Comparison of ENCODE assay signal across 9 mouse cellular contexts in genomic region chr17:35920384-35920783, GRCm38 (mm10). TPM values are rescaled to one million over a fixed set of nuclear protein-coding genes. Genes with fewer than 3 reads are reported as not detected.
DNase-seq lines count a peak whose midpoint lies in the region; ATAC-seq and TF ChIP-seq lines count a peak whose summit lies in the region.
"Had no signal": no experiment of that assay in that cellular context is flagged by ENCODE, and none has a peak within 500 bp of the region (broad histone marks: within the 10 kb centered on the region; RNA-seq: fewer than 3 reads in every experiment).

No protein-coding gene starts in this region.

- no peak for ATAC-seq in embryonic facial prominence, embryonic 13.5 days (ENCODE audit: insufficient number of reproducible peaks, insufficient read depth, low FRiP score, low TSS enrichment, low read depth)
- ATAC-seq in hindbrain, postnatal 0 days: no peak

- TF ChIP-seq POLR2A in myocyte (IDR thresholded peaks at IDR 0.05; ENCODE audit: insufficient read length, low read depth): no peak

- peaks cover 24% of the 10 kb centered on the region for H3K4me1 ChIP-seq in embryonic facial prominence, embryonic 13.5 days
- peaks cover 28% of the 10 kb centered on the region for H3K4me1 ChIP-seq in hindbrain, postnatal 0 days (ENCODE audit: insufficient read depth, low read length)

- peaks cover 23% of the 10 kb centered on the region for H3K36me3 ChIP-seq in embryonic facial prominence, embryonic 13.5 days
- H3K36me3 ChIP-seq in hindbrain, postnatal 0 days (ENCODE audit: insufficient read depth, low read length): peaks cover 25% of the 10 kb centered on the region
- H3K36me3 ChIP-seq in myocyte (ENCODE audit: control insufficient read depth, insufficient read depth): peaks cover 30% of the 10 kb centered on the region

- H3K27ac ChIP-seq in layer of hippocampus, adult 2 months: peak overlapping the region; percentile 100
- peak overlapping the region; percentile 97 for H3K27ac ChIP-seq in embryonic facial prominence, embryonic 13.5 days
- peak overlapping the region; percentile 98 for H3K27ac ChIP-seq in hindbrain, postnatal 0 days

- no peak overlapping the region for H3ac ChIP-seq in myocyte (ENCODE audit: control insufficient read depth, insufficient read length)

- no peak for TF ChIP-seq CTCF in layer of hippocampus, adult 2 months (conservative IDR thresholded peaks at IDR 0.05)
- TF ChIP-seq CTCF in hindbrain, postnatal 0 days (IDR thresholded peaks at IDR 0.05; ENCODE audit: low read depth): no peak

- H3K4me3 ChIP-seq in layer of hippocampus, adult 2 months: peak overlapping the region; percentile 89; the same call in 1 of the 2 replicates
- no peak overlapping the region for H3K4me3 ChIP-seq in embryonic facial prominence, embryonic 13.5 days
- H3K4me3 ChIP-seq in hindbrain, postnatal 0 days (ENCODE audit: low read length): no peak overlapping the region
- H3K4me3 ChIP-seq in myocyte: no peak overlapping the region

- H3K9ac ChIP-seq in embryonic facial prominence, embryonic 13.5 days: no peak overlapping the region
- peak overlapping the region; percentile 97; the same call in 1 of the 2 replicates for H3K9ac ChIP-seq in hindbrain, postnatal 0 days (replicated peaks; ENCODE audit: low read length)

- no peaks in the 10 kb centered on the region for H3K9me3 ChIP-seq in embryonic facial prominence, embryonic 13.5 days
- H3K9me3 ChIP-seq in hindbrain, postnatal 0 days (ENCODE audit: low read length): no peaks in the 10 kb centered on the region

- WGBS in embryonic facial prominence, embryonic 13.5 days: 78% methylated on average over 1 of the region's 1 CpGs
- WGBS in hindbrain, postnatal 0 days: 80% methylated on average over 1 of the region's 1 CpGs

- no peaks in the 10 kb centered on the region for H3K27me3 ChIP-seq in embryonic facial prominence, embryonic 13.5 days
- H3K27me3 ChIP-seq in hindbrain, postnatal 0 days (ENCODE audit: insufficient read depth, low read length): no peaks in the 10 kb centered on the region
- H3K27me3 ChIP-seq in myocyte (ENCODE audit: control insufficient read depth, insufficient read depth, insufficient read length): no peaks in the 10 kb centered on the region

- H3K4me2 ChIP-seq in embryonic facial prominence, embryonic 13.5 days: 0 out of 2 replicates have a peak overlapping the region, but pooled peaks have one; percentile 93
- H3K4me2 ChIP-seq in hindbrain, postnatal 0 days (ENCODE audit: low read depth, low read length): peak overlapping the region; percentile 90
- peak overlapping the region; percentile 97 for H3K4me2 ChIP-seq in myocyte (ENCODE audit: low read depth)

- DNase-seq in layer of hippocampus, adult 2 months (ENCODE audit: low spot score in 2 of 2): no peak
- no peak for DNase-seq in layer of hippocampus, adult 8-10 months (ENCODE audit: low spot score in 2 of 2)
- no peak for DNase-seq in hindbrain, postnatal 0 days (ENCODE audit: low spot score)
- DNase-seq in right cerebral cortex, postnatal 10 days (ENCODE audit: low spot score in 2 of 2): no peak
- no peak for DNase-seq in cerebellum, postnatal 4 days (ENCODE audit: low spot score in 2 of 2)
- no peak for DNase-seq in left cerebral cortex, adult 8-10 months (ENCODE audit: low spot score in 2 of 2)
- DNase-seq: layer of hippocampus, adult 9-11 months had no signal

- peaks cover 37% of the 10 kb centered on the region for H3K79me2 ChIP-seq in myocyte (ENCODE audit: control insufficient read depth, insufficient read depth)

TF ChIP-seq in myocyte, 11 proteins besides CTCF, POLR2A, EP300 and RAD21:
- TF ChIP-seq TCF3 (IDR thresholded peaks at IDR 0.05; ENCODE audit: insufficient read length, low read depth): no peak
- TF ChIP-seq POLR2AphosphoS2 (IDR thresholded peaks at IDR 0.05; ENCODE audit: insufficient read length, low read depth): peak; percentile 65

RNA-seq across cellular contexts. Expression of gene Ppp1r10, which starts 4.2 kb away (rescaled TPM):
- 10 to 100 TPM; 83.2 to 83.8 TPM for total RNA-seq in layer of hippocampus, adult 2 months (2021)
- 10 to 100 TPM; 71.6 to 79.8 (median 74.6) TPM for total RNA-seq in layer of hippocampus, adult 8-10 months (2022)
- polyA plus RNA-seq in embryonic facial prominence, embryonic 13.5 days (2015; fragmentation: Nextera tagmentation; extraction: Ambion mirVana): 40.1 and 44.3 TPM in 2 replicates
- total RNA-seq in hindbrain, postnatal 0 days (2014; rRNA removed): 37.5 and 44.0 TPM in 2 replicates
- 20.3 and 22.5 TPM in 2 replicates for polyA plus RNA-seq in hindbrain, postnatal 0 days (2015; fragmentation: Nextera tagmentation; extraction: Ambion mirVana)
- 32.9 TPM for polyA plus RNA-seq in myocyte (2012; fragmentation: generic; extraction: Trizol)
- 10 to 100 TPM; 61.5 to 70.4 (median 63.2) TPM for total RNA-seq in left cerebral cortex, adult 8-10 months (2022)

RNA-seq across cellular contexts. Expression of gene Mrps18b, which starts 4.2 kb away (rescaled TPM):
- 10 to 100 TPM; 36.3 to 43.0 TPM for total RNA-seq in layer of hippocampus, adult 2 months (2021)
- 10 to 100 TPM; 39.0 to 57.9 (median 42.8) TPM for total RNA-seq in layer of hippocampus, adult 8-10 months (2022)
- 60.2 and 69.9 TPM in 2 replicates for polyA plus RNA-seq in embryonic facial prominence, embryonic 13.5 days (2015; fragmentation: Nextera tagmentation; extraction: Ambion mirVana)
- total RNA-seq in hindbrain, postnatal 0 days (2014; rRNA removed): 42.9 and 45.9 TPM in 2 replicates
- polyA plus RNA-seq in hindbrain, postnatal 0 days (2015; fragmentation: Nextera tagmentation; extraction: Ambion mirVana): 66.6 and 72.2 TPM in 2 replicates
- polyA plus RNA-seq in myocyte (2012; fragmentation: generic; extraction: Trizol): 104 TPM
- 10 to 100 TPM; 42.6 to 48.7 (median 47.6) TPM for total RNA-seq in left cerebral cortex, adult 8-10 months (2022)

RNA-seq across cellular contexts. Expression of gene Atat1, which starts 10.5 kb away (rescaled TPM):
- total RNA-seq in layer of hippocampus, adult 2 months (2021): 10 to 100 TPM; 58.7 to 64.8 TPM
- total RNA-seq in layer of hippocampus, adult 8-10 months (2022): 10 to 100 TPM; 53.2 to 64.1 (median 60.0) TPM
- polyA plus RNA-seq in embryonic facial prominence, embryonic 13.5 days (2015; fragmentation: Nextera tagmentation; extraction: Ambion mirVana): 136 and 151 TPM in 2 replicates
- total RNA-seq in hindbrain, postnatal 0 days (2014; rRNA removed): 163 and 169 TPM in 2 replicates
- polyA plus RNA-seq in hindbrain, postnatal 0 days (2015; fragmentation: Nextera tagmentation; extraction: Ambion mirVana): 222 and 225 TPM in 2 replicates
- 23.1 TPM for polyA plus RNA-seq in myocyte (2012; fragmentation: generic; extraction: Trizol)
- total RNA-seq in left cerebral cortex, adult 8-10 months (2022): 10 to 100 TPM; 52.5 to 57.0 (median 53.1) TPM

RNA-seq across cellular contexts. Expression of gene 2310061I04Rik, which starts 23.2 kb away (rescaled TPM):
- total RNA-seq in layer of hippocampus, adult 2 months (2021): 10 to 100 TPM; 53.4 to 62.4 TPM
- 10 to 100 TPM; 45.9 to 61.4 (median 50.0) TPM for total RNA-seq in layer of hippocampus, adult 8-10 months (2022)
- 24.7 and 30.1 TPM in 2 replicates for polyA plus RNA-seq in embryonic facial prominence, embryonic 13.5 days (2015; fragmentation: Nextera tagmentation; extraction: Ambion mirVana)
- 39.8 and 49.2 TPM in 2 replicates for total RNA-seq in hindbrain, postnatal 0 days (2014; rRNA removed)
- polyA plus RNA-seq in hindbrain, postnatal 0 days (2015; fragmentation: Nextera tagmentation; extraction: Ambion mirVana): 69.0 and 74.3 TPM in 2 replicates
- polyA plus RNA-seq in myocyte (2012; fragmentation: generic; extraction: Trizol): 33.7 TPM
- 10 to 100 TPM; 40.3 to 63.3 (median 51.9) TPM for total RNA-seq in left cerebral cortex, adult 8-10 months (2022)

RNA-seq across cellular contexts. Expression of gene Dhx16, which starts 40.8 kb away (rescaled TPM):
- 10 to 100 TPM; 28.1 to 31.3 TPM for total RNA-seq in layer of hippocampus, adult 2 months (2021)
- total RNA-seq in layer of hippocampus, adult 8-10 months (2022): 10 to 100 TPM; 28.3 to 35.3 (median 31.4) TPM
- polyA plus RNA-seq in embryonic facial prominence, embryonic 13.5 days (2015; fragmentation: Nextera tagmentation; extraction: Ambion mirVana): 40.9 and 53.5 TPM in 2 replicates
- 31.3 and 33.2 TPM in 2 replicates for total RNA-seq in hindbrain, postnatal 0 days (2014; rRNA removed)
- 22.9 and 23.1 TPM in 2 replicates for polyA plus RNA-seq in hindbrain, postnatal 0 days (2015; fragmentation: Nextera tagmentation; extraction: Ambion mirVana)
- 29.4 TPM for polyA plus RNA-seq in myocyte (2012; fragmentation: generic; extraction: Trizol)
- 10 to 100 TPM; 28.1 to 30.6 (median 29.0) TPM for total RNA-seq in left cerebral cortex, adult 8-10 months (2022)
